Mouse (Mus musculus) intestine, embryonic 15.5 days (tissue): ENCODE data around the gene Wdr45b. TPM values are rescaled to one million over a fixed set of nuclear protein-coding genes. Genes with fewer than 3 reads are reported as not detected.

ENCODE experiments used
- ATAC-seq: fragments of 200-750 bp; cut with Nextera tagmentation; 2 replicates; pipeline ENCODE4 v1.8.0; 2017; ENCODE audit warnings: moderate TSS enrichment, moderate library complexity
- H3K27ac ChIP-seq: fragments of 300-500 bp; sonication (generic); 2 replicates; pipeline ENCODE4 v1.5.1; 2015; ENCODE audit warnings: mild to moderate bottlenecking, inconsistent platforms
- H3K27me3 ChIP-seq: fragments of 300-500 bp; sonication (generic); replicated peaks from 2 replicates; pipeline ENCODE4 v1.6.1; 2015; ENCODE audit warnings: inconsistent platforms
- H3K36me3 ChIP-seq: fragments of 300-500 bp; sonication (generic); 2 replicates; pipeline ENCODE4 v1.6.1; 2015; ENCODE audit warnings: inconsistent platforms
- H3K4me1 ChIP-seq: fragments of 300-500 bp; sonication (generic); replicated peaks from 2 replicates; pipeline ENCODE4 v1.6.1; 2015; ENCODE audit warnings: inconsistent platforms
- H3K4me2 ChIP-seq: fragments of 300-500 bp; sonication (generic); replicated peaks from 2 replicates; pipeline ENCODE4 v1.6.1; 2015; ENCODE audit warnings: mild to moderate bottlenecking, inconsistent platforms
- H3K4me3 ChIP-seq: fragments of 300-500 bp; sonication (generic); replicated peaks from 2 replicates; pipeline ENCODE4 v1.5.1; 2015; ENCODE audit warnings: inconsistent platforms
- H3K9ac ChIP-seq: fragments of 300-500 bp; sonication (generic); 2 replicates; pipeline ENCODE4 v1.6.1; 2015; ENCODE audit warnings: inconsistent platforms
- H3K9me3 ChIP-seq: fragments of 300-500 bp; sonication (generic); 2 replicates; pipeline ENCODE4 v1.6.1; 2016; ENCODE audit warnings: inconsistent platforms
- WGBS: fragments of 180-500 bp; shearing (Covaris S2); methylation state at CpG from one replicate; pipeline ENCODE4 v1.1.7; 2015; 5-methylcytosine and 5-hydroxymethylcytosine counted together
- polyA plus RNA-seq: library from polyadenylated mRNA; unstranded; fragments of >200 nt; fragmentation: Nextera tagmentation; extraction: Ambion mirVana; gene quantifications from 2 replicates; pipeline ENCODE4 v1.2.1, GENCODE M21; 2015

Wdr45b gene
- polyA plus RNA-seq: 76.7 and 79.5 TPM in 2 replicates

DNA sequence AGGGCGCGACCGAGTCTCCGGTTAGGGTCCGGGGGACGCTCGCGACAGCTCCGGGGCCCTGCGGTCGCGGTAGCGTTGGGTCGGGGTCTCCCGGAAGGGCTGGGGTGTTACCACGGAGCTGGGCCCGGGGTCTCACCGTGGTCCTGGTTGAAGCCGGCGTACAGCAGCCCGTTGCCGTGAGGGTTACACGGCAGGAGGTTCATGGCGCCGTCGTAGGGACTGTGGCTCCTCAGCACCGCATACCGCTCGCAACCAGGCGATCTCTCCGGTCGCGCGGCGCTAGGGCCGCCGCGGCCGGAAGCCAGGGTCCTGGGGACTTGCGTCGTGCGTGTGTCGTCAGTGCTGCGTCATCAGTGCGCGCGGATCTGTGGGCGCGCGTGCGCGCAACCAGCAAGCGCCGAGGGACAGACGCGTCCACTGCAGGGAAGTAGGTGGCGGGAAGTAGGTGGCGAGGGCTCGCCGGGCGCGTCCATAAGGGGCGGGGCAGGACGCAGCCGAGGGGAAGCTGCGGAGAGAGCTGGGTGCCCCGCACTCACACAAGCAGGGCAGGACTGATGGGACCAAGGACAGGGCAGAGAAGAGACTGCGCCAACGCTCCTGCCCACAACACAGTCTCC is at the start of gene Wdr45b:
Gene Wdr45b, minus strand, starts transcription at position 355 of the 617 bp plus-strand sequence.
- ATAC-seq: peak; percentile 99
- Histone ChIP-seq H3K4me3 (peak within 1 kb of the TSS; percentile 84), H3K27me3 (no peaks in the 10 kb centered on the region), H3K4me1 (peaks cover 16% of the 10 kb centered on the region), H3K9ac (peak within 1 kb of the TSS; percentile 84), H3K36me3 (no peaks in the 10 kb centered on the region), H3K9me3 (no peaks in the 10 kb centered on the region), H3K4me2 (peak within 1 kb of the TSS; percentile 76), H3K27ac (peak within 1 kb of the TSS; percentile 77)
- WGBS: under 1% methylated on average over 69 of the region's 69 CpGs

DNA sequence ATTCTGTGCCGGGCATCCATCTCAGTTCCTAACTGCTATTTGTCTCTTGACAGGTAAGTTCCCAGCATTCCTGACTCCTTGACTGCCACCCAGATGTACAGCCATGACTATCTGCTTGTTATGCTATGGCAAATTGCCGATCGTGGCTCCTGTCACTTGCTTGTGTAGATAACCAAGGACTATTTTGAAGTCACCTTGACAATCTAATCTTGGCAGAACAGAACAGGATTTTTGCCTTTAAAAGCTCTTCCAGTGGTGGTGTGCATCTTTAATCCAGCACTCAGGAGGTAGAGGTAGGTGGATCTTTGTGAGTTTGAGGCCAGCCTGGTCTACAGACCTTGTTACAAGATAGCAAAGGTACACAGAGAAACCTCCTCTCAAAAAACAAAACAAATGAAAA is 38.2 kb upstream of the Wdr45b start:
- Histone ChIP-seq H3K4me3 (no peak overlapping the region), H3K9ac (no peak overlapping the region), H3K9me3 (no peaks in the 10 kb centered on the region), H3K27me3 (no peaks in the 10 kb centered on the region), H3K4me2 (no peak overlapping the region), H3K4me1 (peaks cover 7% of the 10 kb centered on the region), H3K36me3 (no peaks in the 10 kb centered on the region), H3K27ac (no peak overlapping the region)
- WGBS: 90% methylated on average over 3 of the region's 3 CpGs
- no peak for ATAC-seq

DNA sequence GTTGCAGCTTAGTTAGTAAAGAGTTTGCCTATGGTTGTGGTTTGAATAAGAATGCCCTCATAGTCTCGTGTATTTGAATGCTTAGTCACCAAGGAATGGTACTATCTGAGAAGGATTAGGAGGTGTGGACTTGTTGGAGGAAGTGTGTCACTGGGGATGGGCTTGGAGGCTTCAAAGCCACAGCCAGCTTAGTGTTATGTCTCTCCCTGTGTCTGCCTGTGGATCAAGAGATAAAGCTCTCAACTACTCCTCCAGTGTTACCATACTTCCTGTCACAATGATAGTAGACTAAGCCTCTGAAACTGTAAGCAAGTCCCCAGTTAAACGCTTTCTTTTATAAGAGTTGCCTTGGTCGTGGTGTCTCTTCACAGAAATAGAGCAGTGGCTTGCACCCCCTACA is 36.5 kb upstream of the Wdr45b start:
- Histone ChIP-seq H3K27me3 (no peaks in the 10 kb centered on the region), H3K36me3 (no peaks in the 10 kb centered on the region), H3K4me3 (no peak overlapping the region), H3K9me3 (no peaks in the 10 kb centered on the region), H3K4me2 (no peak overlapping the region), H3K4me1 (peaks cover 11% of the 10 kb centered on the region), H3K9ac (no peak overlapping the region), H3K27ac (no peak overlapping the region)
- WGBS: 75% methylated on average over 3 of the region's 3 CpGs
- no peak for ATAC-seq

GRCm38 (mm10) chr11:121388554-121388945 is 34.3 kb upstream of the Wdr45b start:
- Histone ChIP-seq H3K36me3 (no peaks in the 10 kb centered on the region), H3K27ac (no peak overlapping the region), H3K4me3 (peak overlapping the region; percentile 57), H3K4me2 (peak overlapping the region; percentile 92), H3K4me1 (peaks cover 11% of the 10 kb centered on the region), H3K27me3 (no peaks in the 10 kb centered on the region), H3K9me3 (no peaks in the 10 kb centered on the region), H3K9ac (no peak overlapping the region)
- peak; percentile 29 for ATAC-seq
- 14% methylated on average over 6 of the region's 6 CpGs for WGBS

DNA sequence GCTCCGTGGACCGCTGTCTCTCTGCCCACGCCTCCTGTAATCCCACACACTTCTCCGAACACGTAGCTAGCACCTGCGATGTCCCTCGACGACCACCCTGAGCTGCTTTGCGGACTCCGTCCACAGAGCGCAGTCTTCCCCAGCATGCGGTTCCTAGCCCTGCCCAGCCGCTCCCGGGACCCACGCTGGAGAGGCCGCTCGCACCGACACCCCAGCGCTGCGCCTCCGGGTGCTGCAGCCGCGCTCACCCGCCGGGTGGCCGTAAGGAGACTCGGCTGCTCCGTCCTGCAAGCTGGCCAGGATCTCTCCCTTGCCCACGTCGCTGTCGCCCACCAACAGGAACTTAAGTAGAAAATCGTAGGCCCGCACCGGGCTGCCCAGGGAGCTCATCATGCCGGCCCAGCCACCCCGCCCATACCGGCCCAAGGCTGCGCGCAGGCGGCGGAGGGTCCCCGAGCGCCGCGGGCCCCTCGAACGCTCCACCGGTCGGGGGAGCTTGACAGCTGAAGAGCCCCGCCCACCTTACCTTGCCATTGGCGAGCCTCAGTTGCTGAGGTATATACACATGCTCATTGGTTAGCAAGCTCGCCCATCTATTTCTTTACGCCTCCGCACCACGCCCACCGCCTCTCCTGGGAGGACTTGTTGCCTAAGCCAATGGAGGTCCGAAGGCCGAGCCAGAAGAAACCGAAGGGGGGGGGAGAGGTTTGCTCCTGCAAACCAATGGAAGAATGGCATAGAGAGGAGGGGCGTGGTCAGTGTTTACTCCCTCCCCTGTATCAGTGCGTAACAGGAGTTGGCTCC is 33.7 kb upstream of the Wdr45b start, which contains the start of gene Rab40b:
Gene Rab40b, minus strand, starts transcription at position 502 of the 804 bp plus-strand sequence.
- H3K27me3 ChIP-seq: no peaks in the 10 kb centered on the region
- no peaks in the 10 kb centered on the region for H3K36me3 ChIP-seq
- H3K9me3 ChIP-seq: no peaks in the 10 kb centered on the region
- peak within 1 kb of the TSS; percentile 57 for H3K4me3 ChIP-seq
- peak within 1 kb of the TSS; percentile 61 for H3K9ac ChIP-seq
- peak within 1 kb of the TSS; percentile 92 for H3K4me2 ChIP-seq
- peaks cover 11% of the 10 kb centered on the region for H3K4me1 ChIP-seq
- under 1% methylated on average over 61 of the region's 61 CpGs for WGBS
- 0 out of 2 replicates have a peak within 1 kb of the TSS, but pooled peaks have one; percentile 24 for H3K27ac ChIP-seq
- ATAC-seq: peak; percentile 100

- H3K4me1 ChIP-seq: no peaks in the 10 kb centered on the region
- no peak overlapping the region for H3K4me2 ChIP-seq
- no peaks in the 10 kb centered on the region for H3K27me3 ChIP-seq
- WGBS: 68% methylated on average over 6 of the region's 6 CpGs
- H3K4me3 ChIP-seq: no peak overlapping the region
- no peaks in the 10 kb centered on the region for H3K36me3 ChIP-seq
- no peaks in the 10 kb centered on the region for H3K9me3 ChIP-seq
- ATAC-seq: no peak
- no peak overlapping the region for H3K9ac ChIP-seq
- H3K27ac ChIP-seq: no peak overlapping the region
These were observed 26.0 kb upstream of the Wdr45b start for GRCm38 (mm10) chr11:121380294-121380693.

DNA sequence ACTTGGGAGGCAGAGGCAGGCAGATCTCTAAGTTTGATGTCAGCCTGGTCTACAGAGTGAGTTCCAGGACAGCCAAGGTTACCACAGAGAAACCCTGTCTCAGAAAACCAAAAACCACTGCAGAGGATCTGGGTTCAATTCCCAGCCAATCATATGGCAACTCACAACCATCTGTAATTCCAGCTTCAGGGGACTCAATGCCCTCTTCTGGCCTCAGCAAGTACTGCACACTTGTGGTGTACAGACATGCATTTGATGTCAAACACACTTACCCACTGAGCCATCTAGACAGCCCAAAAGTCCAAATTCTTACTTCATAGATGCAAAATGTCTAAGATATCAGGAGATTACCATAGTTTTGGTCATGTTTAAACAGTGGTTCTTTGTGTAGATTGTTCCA is 24.4 kb upstream of the Wdr45b start:
- H3K9me3 ChIP-seq: no peaks in the 10 kb centered on the region
- no peak for ATAC-seq
- H3K36me3 ChIP-seq: no peaks in the 10 kb centered on the region
- no peaks in the 10 kb centered on the region for H3K27me3 ChIP-seq
- no peaks in the 10 kb centered on the region for H3K4me1 ChIP-seq
- H3K27ac ChIP-seq: no peak overlapping the region
- H3K4me3 ChIP-seq: no peak overlapping the region
- no peak overlapping the region for H3K9ac ChIP-seq
- no peak overlapping the region for H3K4me2 ChIP-seq

DNA sequence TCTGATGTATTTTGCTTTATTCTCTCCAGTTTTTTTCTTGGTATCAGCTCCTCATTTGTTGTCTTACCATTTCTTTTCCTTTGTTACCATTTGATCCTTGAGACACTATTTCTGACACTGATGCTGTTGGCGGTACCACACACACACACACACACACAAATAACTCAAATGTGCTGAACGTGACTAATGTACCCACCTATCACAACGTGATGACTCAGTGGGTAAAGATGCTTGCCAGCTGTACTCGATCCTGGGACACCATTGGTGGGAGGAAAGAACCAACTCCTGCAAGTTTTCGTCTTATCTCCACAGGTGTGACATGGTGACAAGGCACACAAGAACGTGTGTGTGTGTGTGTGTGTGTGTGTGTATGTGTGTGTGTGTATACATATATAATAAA is 19.1 kb upstream of the Wdr45b start:
- Histone ChIP-seq H3K27ac (no peak overlapping the region), H3K9me3 (no peaks in the 10 kb centered on the region), H3K27me3 (no peaks in the 10 kb centered on the region), H3K36me3 (no peaks in the 10 kb centered on the region), H3K9ac (no peak overlapping the region), H3K4me1 (no peaks in the 10 kb centered on the region), H3K4me2 (no peak overlapping the region), H3K4me3 (no peak overlapping the region)
- no peak for ATAC-seq
- WGBS: 65% methylated on average over 6 of the region's 6 CpGs

GRCm38 (mm10) chr11:121370337-121370994 is 16.2 kb upstream of the Wdr45b start:
- Histone ChIP-seq H3K4me2 (no peak overlapping the region), H3K4me1 (no peaks in the 10 kb centered on the region), H3K27me3 (no peaks in the 10 kb centered on the region), H3K36me3 (no peaks in the 10 kb centered on the region), H3K9ac (no peak overlapping the region), H3K4me3 (no peak overlapping the region), H3K9me3 (no peaks in the 10 kb centered on the region), H3K27ac (no peak overlapping the region)
- 82% methylated on average over 6 of the region's 6 CpGs for WGBS
- ATAC-seq: no peak

GRCm38 (mm10) chr11:121369622-121370021 is 15.4 kb upstream of the Wdr45b start:
- H3K4me1 ChIP-seq: no peaks in the 10 kb centered on the region
- ATAC-seq: no peak
- no peak overlapping the region for H3K4me3 ChIP-seq
- WGBS: 58% methylated on average over 6 of the region's 6 CpGs
- no peak overlapping the region for H3K9ac ChIP-seq
- H3K9me3 ChIP-seq: no peaks in the 10 kb centered on the region
- no peaks in the 10 kb centered on the region for H3K27me3 ChIP-seq
- H3K27ac ChIP-seq: no peak overlapping the region
- H3K36me3 ChIP-seq: no peaks in the 10 kb centered on the region
- H3K4me2 ChIP-seq: no peak overlapping the region

DNA sequence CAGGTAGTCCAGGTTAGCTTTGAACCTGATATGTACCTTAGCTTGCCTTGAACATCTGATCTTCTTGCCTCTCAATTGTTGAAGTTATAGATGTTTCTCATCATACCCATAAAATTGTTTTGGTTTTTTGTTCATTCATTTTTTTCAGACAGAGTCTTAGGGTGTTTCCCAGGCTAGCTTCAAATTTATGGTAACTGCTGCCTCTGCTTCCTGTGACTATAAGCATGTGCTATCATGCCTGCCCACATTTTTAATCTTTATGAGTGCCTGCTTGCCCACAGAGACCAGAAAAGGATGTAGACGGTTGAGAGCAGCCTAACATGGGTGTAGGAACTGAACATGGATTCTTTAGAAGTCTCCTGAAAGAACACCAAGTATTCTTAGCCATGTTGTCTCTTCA is 14.5 kb upstream of the Wdr45b start:
- Histone ChIP-seq H3K27me3 (no peaks in the 10 kb centered on the region), H3K4me1 (no peaks in the 10 kb centered on the region), H3K4me2 (no peak overlapping the region), H3K27ac (no peak overlapping the region), H3K36me3 (no peaks in the 10 kb centered on the region), H3K4me3 (no peak overlapping the region), H3K9me3 (no peaks in the 10 kb centered on the region), H3K9ac (no peak overlapping the region)
- WGBS: 77% methylated on average over 1 of the region's 1 CpGs
- ATAC-seq: no peak

GRCm38 (mm10) chr11:121367170-121367707 is 13.0 kb upstream of the Wdr45b start:
- Histone ChIP-seq H3K27me3 (no peaks in the 10 kb centered on the region), H3K9ac (no peak overlapping the region), H3K4me1 (no peaks in the 10 kb centered on the region), H3K36me3 (no peaks in the 10 kb centered on the region), H3K27ac (no peak overlapping the region), H3K4me2 (no peak overlapping the region), H3K9me3 (no peaks in the 10 kb centered on the region), H3K4me3 (no peak overlapping the region)
- WGBS: 58% methylated on average over 5 of the region's 5 CpGs
- no peak for ATAC-seq
